Mouse (Mus musculus): ENCODE results near the gene Stk11ip. TPM values are rescaled to one million over a fixed set of nuclear protein-coding genes. Genes with fewer than 3 reads are reported as not detected.
A peak's percentile ranks its signal among the peaks of the same experiment; 100 is the strongest.

Gene Stk11ip
- polyA plus RNA-seq, 1 experiment from 2014 or later = 11.3 TPM

DNA sequence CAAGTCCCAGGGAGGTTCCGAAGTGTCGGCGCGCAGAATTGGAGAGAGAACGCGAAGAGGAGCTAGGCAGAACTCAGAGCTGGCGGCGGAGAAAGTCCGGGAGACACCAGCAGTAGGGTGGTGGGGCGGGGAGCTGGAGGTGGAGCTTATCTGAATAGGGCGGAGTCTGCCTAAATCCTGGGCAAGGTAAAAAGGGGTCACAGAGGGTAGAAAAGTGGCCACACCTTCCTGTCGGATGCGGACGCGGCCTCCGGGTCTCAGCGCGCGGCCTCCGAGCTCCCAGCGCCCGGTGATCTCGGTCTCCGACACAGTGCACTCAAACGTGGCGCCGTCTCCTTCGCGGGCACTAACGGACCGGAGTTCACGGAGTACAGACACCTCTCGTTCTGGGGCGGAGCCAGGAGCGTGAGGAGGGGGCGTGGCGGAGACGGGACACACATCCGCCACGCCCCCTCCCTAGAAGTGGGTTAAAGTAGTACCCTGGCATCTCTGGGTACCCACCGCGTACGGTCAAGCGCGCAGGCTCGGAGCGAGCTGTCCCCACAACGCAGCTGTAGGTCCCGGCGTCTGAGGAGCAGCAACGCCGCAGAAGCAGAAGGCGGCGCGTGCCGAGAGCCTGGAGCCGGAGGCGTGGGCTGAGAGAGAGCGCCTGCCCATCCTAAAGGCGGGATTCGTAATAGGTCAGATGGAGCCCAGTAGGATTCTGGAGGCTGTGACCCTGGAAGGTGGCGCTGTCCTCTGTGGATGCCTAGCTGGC is 33.7 kb upstream of the Stk11ip start:
- H3K27me3 ChIP-seq (replicated peaks) = peaks cover 73% of the 10 kb centered on the region
- peak overlapping the region; percentile 60 for H3K9ac ChIP-seq
- H3K36me3 ChIP-seq = peaks cover 66% of the 10 kb centered on the region
- ATAC-seq (ENCODE audit: extremely low read depth, insufficient number of reproducible peaks, low FRiP score, low TSS enrichment) = peak; percentile 32
- 3% methylated on average over 62 of the region's 62 CpGs for WGBS
- H3K4me1 ChIP-seq = peaks cover 21% of the 10 kb centered on the region
- no peak overlapping the region for H3K27ac ChIP-seq (replicated peaks)
- peak overlapping the region; percentile 52 for H3K4me3 ChIP-seq
- no peaks in the 10 kb centered on the region for H3K9me3 ChIP-seq
- H3K4me2 ChIP-seq = peak overlapping the region; percentile 71

DNA sequence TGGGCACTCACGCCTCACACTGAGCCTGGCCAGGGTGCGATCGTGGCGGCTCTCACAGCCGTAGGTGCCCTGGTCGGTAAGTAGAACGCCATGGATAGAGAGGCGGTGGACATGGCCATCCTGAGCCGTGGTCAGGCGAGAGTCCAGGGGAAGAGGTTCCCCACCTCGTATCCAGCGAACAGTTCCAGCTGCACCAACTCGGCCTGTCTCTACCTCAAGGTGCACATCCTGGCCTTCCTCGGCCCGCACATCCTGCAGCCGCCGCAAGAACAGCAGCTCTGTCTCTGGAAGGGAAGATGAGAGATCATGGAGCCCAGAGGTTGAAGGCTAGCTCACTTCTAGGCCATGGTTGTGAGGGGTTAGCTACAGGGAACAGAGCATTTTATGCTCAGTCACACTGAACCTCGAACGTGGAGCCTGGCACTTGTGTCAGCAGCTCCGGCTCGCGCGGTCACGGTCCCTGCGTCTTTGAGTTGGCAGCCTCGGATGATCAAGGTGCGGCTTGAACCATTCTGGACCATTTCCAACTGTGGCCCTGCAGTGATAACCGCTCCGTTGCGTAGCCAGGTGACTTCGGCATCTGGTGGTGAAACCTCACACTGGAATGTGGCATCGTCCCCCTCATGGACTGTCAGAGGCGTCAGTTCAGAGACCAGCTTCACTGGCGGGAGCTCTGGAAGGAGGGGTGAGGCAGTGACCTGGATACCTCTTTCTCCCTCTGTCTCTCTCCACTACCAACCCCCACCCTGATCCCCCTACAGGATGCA is 30.4 kb upstream of the Stk11ip start:
- Histone ChIP-seq H3K36me3 (peaks cover 83% of the 10 kb centered on the region), H3K4me3 (no peak overlapping the region), H3K9me3 (no peaks in the 10 kb centered on the region), H3K27me3 (replicated peaks) (peaks cover 39% of the 10 kb centered on the region), H3K4me1 (peaks cover 21% of the 10 kb centered on the region), H3K4me2 (no peak overlapping the region), H3K27ac (replicated peaks) (no peak overlapping the region), H3K9ac (no peak overlapping the region)
- 76% methylated on average over 34 of the region's 34 CpGs for WGBS
- no peak for ATAC-seq (ENCODE audit: extremely low read depth, insufficient number of reproducible peaks, low FRiP score, low TSS enrichment)

GRCm38 (mm10) chr1:75492579-75493170 is 28.7 kb upstream of the Stk11ip start:
- no peak for ATAC-seq (ENCODE audit: extremely low read depth, insufficient number of reproducible peaks, low FRiP score, low TSS enrichment)
- H3K9me3 ChIP-seq = no peaks in the 10 kb centered on the region

DNA sequence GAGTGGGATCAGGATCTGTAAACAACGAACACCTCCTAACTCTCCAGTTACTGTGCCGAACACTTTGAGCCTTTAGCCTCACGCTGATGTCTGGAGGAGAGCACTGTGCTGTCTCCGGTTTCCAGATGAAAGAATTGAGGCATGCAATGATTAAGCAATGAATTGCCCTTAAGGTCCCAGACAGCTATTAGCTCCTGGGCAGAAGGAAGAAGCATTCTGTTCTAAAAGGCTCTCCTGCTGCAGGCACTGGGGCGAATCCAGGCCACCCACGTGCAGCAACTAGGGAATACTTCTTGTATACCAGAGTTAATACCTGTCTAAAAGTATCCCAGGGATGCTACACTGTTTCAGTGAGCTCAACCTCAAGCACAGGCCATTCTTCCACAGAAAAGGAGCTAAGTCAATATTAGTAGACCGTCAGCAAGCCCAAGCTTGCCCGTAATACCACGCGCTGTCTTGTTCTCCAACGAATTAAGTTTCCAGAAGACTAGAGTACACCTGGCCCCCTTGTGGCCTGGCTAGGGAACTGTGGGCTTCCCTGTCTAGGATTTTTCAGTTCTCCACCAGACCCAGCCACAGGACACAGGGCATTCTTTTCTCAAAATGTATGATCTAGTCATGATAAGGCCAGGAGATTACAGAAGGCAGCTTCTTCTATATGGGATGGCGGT is 26.3 kb upstream of the Stk11ip start:
- H3K4me3 ChIP-seq = no peak overlapping the region
- no peak overlapping the region for H3K4me2 ChIP-seq
- H3K9me3 ChIP-seq = no peaks in the 10 kb centered on the region
- WGBS = 62% methylated on average over 12 of the region's 12 CpGs
- ATAC-seq (ENCODE audit: extremely low read depth, insufficient number of reproducible peaks, low FRiP score, low TSS enrichment) = no peak
- H3K36me3 ChIP-seq = peaks cover 95% of the 10 kb centered on the region
- no peak overlapping the region for H3K27ac ChIP-seq (replicated peaks)
- H3K4me1 ChIP-seq = no peaks in the 10 kb centered on the region
- H3K9ac ChIP-seq = no peak overlapping the region
- H3K27me3 ChIP-seq (replicated peaks) = no peaks in the 10 kb centered on the region; the same call in 1 of the 2 replicates

More at GRCm38 (mm10) chr1:75492579-75493170, 28.7 kb upstream of the Stk11ip start:
- peaks cover 89% of the 10 kb centered on the region for H3K36me3 ChIP-seq
- H3K27ac ChIP-seq (replicated peaks) = no peak overlapping the region
- no peak overlapping the region for H3K4me3 ChIP-seq
- H3K9ac ChIP-seq = no peak overlapping the region
- H3K4me2 ChIP-seq = no peak overlapping the region
- 53% methylated on average over 24 of the region's 24 CpGs for WGBS
- H3K27me3 ChIP-seq (replicated peaks) = peaks cover 22% of the 10 kb centered on the region
- H3K4me1 ChIP-seq = peaks cover 11% of the 10 kb centered on the region

DNA sequence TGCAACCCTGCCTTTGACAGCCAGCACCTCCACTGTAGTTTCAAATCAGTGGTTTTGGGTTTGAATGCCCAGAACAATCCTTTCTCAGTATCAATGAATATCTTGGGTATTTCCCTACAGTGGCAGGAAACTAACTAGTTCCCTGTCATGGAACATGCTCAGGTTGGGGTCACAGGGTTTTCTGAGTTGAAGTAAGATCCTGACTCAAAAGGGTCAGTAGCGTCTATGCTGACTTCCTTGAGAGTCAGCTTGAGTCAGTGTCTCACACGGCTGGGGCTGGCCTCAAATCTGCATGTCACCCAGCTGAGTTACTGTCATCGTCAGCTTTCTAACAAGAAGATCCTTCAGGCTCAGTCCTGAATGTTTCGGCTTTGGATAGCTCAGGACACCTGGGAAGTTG is 22.4 kb upstream of the Stk11ip start:
- H3K4me1 ChIP-seq = peaks cover 13% of the 10 kb centered on the region
- no peak for ATAC-seq (ENCODE audit: extremely low read depth, insufficient number of reproducible peaks, low FRiP score, low TSS enrichment)
- WGBS = 74% methylated on average over 4 of the region's 4 CpGs
- no peaks in the 10 kb centered on the region for H3K9me3 ChIP-seq
- H3K36me3 ChIP-seq = peaks cover 95% of the 10 kb centered on the region
- H3K27me3 ChIP-seq (replicated peaks) = no peaks in the 10 kb centered on the region
- H3K4me2 ChIP-seq = no peak overlapping the region
- H3K27ac ChIP-seq (replicated peaks) = no peak overlapping the region
- no peak overlapping the region for H3K4me3 ChIP-seq
- no peak overlapping the region for H3K9ac ChIP-seq

DNA sequence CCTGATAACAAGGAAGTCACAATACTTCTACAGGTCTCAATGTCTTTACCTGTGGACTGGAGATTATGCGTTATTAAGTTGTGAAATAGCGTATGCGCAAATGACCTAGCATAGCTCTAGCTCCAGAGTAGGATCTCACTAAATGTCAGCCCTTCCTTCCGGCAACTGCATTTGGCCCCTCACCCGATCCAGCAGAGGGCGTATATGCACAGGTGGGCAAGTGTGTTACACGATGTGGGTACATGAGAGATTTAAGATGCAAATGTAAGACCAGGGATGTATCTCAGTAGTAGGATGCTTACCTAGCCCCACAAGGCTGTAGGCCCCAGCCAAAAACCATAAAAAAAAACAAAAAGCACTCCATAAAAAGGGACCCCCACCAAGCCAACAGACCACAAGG is 21.9 kb upstream of the Stk11ip start:
- Histone ChIP-seq H3K27ac (replicated peaks) (no peak overlapping the region), H3K4me1 (peaks cover 19% of the 10 kb centered on the region), H3K4me3 (no peak overlapping the region), H3K4me2 (no peak overlapping the region), H3K27me3 (replicated peaks) (no peaks in the 10 kb centered on the region), H3K36me3 (peaks cover 99% of the 10 kb centered on the region), H3K9me3 (no peaks in the 10 kb centered on the region), H3K9ac (no peak overlapping the region)
- 75% methylated on average over 7 of the region's 7 CpGs for WGBS
- ATAC-seq (ENCODE audit: extremely low read depth, insufficient number of reproducible peaks, low FRiP score, low TSS enrichment) = no peak

GRCm38 (mm10) chr1:75501905-75502304 is 19.4 kb upstream of the Stk11ip start:
- no peaks in the 10 kb centered on the region for H3K27me3 ChIP-seq (replicated peaks)
- WGBS = 87% methylated on average over 9 of the region's 9 CpGs
- no peak for ATAC-seq (ENCODE audit: extremely low read depth, insufficient number of reproducible peaks, low FRiP score, low TSS enrichment)
- H3K9me3 ChIP-seq = no peaks in the 10 kb centered on the region
- H3K4me3 ChIP-seq = no peak overlapping the region
- H3K4me1 ChIP-seq = peaks cover 30% of the 10 kb centered on the region
- no peak overlapping the region for H3K9ac ChIP-seq
- H3K4me2 ChIP-seq = no peak overlapping the region
- peaks cover 81% of the 10 kb centered on the region for H3K36me3 ChIP-seq
- no peak overlapping the region for H3K27ac ChIP-seq (replicated peaks)

DNA sequence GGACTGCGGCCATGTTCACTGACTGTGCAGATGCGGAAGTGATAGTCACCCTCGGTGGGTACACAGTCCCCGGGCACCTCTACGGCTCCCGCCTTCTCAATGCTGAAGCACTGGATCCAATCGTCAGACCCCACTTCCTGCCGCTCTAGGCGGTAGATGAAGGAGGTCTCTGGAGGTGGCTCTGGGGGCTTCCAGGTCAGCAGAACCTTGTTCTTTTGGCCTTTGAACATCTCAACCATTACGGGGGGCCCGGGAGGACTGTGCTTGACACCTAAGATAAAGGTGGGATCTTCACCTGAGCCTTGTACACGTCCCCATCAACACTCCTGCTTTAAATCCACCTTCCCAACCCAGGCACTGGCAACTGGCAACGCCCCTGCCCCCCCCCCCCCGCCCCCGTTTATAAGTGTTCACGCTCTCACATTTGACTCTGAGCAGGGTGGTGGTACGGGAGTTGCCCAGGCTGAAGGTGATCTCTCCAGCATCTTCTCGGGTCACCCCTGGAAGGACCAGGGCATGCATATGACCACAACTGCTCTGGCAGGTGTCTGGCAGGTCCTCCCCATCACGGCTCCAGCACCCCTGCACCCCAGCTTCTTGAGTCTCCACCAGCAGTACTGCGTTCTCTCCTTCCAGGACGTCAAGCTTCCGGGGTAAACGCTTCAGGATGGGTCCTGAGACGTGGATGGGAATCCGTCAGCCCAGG is 18.2 kb upstream of the Stk11ip start:
- ATAC-seq (ENCODE audit: extremely low read depth, insufficient number of reproducible peaks, low FRiP score, low TSS enrichment) = no peak
- H3K9ac ChIP-seq = peak overlapping the region; percentile 100
- H3K4me1 ChIP-seq = peaks cover 41% of the 10 kb centered on the region
- peak overlapping the region; percentile 91 for H3K4me2 ChIP-seq
- peaks cover 69% of the 10 kb centered on the region for H3K36me3 ChIP-seq
- H3K4me3 ChIP-seq = peak overlapping the region; percentile 97
- no peak overlapping the region for H3K27ac ChIP-seq (replicated peaks)
- H3K9me3 ChIP-seq = no peaks in the 10 kb centered on the region
- WGBS = 71% methylated on average over 25 of the region's 25 CpGs
- no peaks in the 10 kb centered on the region for H3K27me3 ChIP-seq (replicated peaks)

DNA sequence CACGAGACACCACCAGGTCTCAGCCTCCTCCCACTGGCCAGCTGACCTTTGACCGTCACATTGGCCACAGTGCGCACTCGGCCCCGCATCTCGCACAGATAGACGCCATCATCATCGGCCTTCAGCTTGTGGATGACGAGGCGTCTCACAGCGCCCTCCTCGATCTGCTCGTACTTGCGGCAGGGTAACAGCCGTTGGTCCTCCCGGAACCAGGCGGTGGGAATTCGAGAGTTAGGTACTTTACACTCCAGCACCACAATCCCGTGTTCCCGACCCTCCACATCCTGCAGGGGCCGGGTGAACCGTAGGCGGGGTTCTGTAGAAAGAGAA is 17.7 kb upstream of the Stk11ip start:
- WGBS = 50% methylated on average over 23 of the region's 23 CpGs
- peak overlapping the region; percentile 97 for H3K4me3 ChIP-seq
- H3K9me3 ChIP-seq = no peaks in the 10 kb centered on the region
- peaks cover 41% of the 10 kb centered on the region for H3K4me1 ChIP-seq
- peak overlapping the region; percentile 91 for H3K4me2 ChIP-seq
- no peak for ATAC-seq (ENCODE audit: extremely low read depth, insufficient number of reproducible peaks, low FRiP score, low TSS enrichment)
- peak overlapping the region; percentile 100 for H3K9ac ChIP-seq
- peaks cover 63% of the 10 kb centered on the region for H3K36me3 ChIP-seq
- peak overlapping the region; percentile 100; the same call in 1 of the 2 replicates for H3K27ac ChIP-seq (replicated peaks)
- H3K27me3 ChIP-seq (replicated peaks) = no peaks in the 10 kb centered on the region

- Histone ChIP-seq H3K9ac (peak overlapping the region; percentile 100), H3K9me3 (no peaks in the 10 kb centered on the region), H3K36me3 (peaks cover 55% of the 10 kb centered on the region), H3K4me3 (peak overlapping the region; percentile 97), H3K27me3 (replicated peaks) (no peaks in the 10 kb centered on the region), H3K4me2 (peak overlapping the region; percentile 91), H3K4me1 (peaks cover 45% of the 10 kb centered on the region), H3K27ac (replicated peaks) (peak overlapping the region; percentile 100)
- 33% methylated on average over 9 of the region's 9 CpGs for WGBS
- no peak for ATAC-seq (ENCODE audit: extremely low read depth, insufficient number of reproducible peaks, low FRiP score, low TSS enrichment)
Observed at GRCm38 (mm10) chr1:75504256-75505045, 16.9 kb upstream of the Stk11ip start.
